Mouse (Mus musculus) intestine, embryonic 16.5 days (tissue): ENCODE data around the gene Sorcs1. TPM values are rescaled to one million over a fixed set of nuclear protein-coding genes. Genes with fewer than 3 reads are reported as not detected.

Experiments
- ATAC-seq: fragments of 200-750 bp; cut with Nextera tagmentation; 2 replicates; pipeline ENCODE4 v1.8.0; 2017; ENCODE audit warnings: moderate TSS enrichment, moderate library complexity
- H3K27ac ChIP-seq: fragments of 300-500 bp; sonication (generic); 2 replicates; pipeline ENCODE4 v1.5.1; 2014; ENCODE audit warnings: mild to moderate bottlenecking, low read length
- H3K27me3 ChIP-seq: fragments of 300-500 bp; sonication (generic); replicated peaks from 2 replicates; pipeline ENCODE4 v1.6.1; 2014; ENCODE audit warnings: low read length, control low read depth, mixed read lengths; ENCODE audit not compliant: control insufficient read depth, insufficient read depth
- H3K36me3 ChIP-seq: fragments of 300-500 bp; sonication (generic); 2 replicates; pipeline ENCODE4 v1.6.1; 2014; ENCODE audit warnings: low read length, control low read depth; ENCODE audit not compliant: control insufficient read depth, insufficient read depth
- H3K4me1 ChIP-seq: fragments of 300-500 bp; sonication (generic); 2 replicates; pipeline ENCODE4 v1.6.1; 2014; ENCODE audit warnings: low read length, control low read depth, mixed read lengths; ENCODE audit not compliant: control insufficient read depth, insufficient read depth
- H3K4me2 ChIP-seq: fragments of 300-500 bp; sonication (generic); 2 replicates; pipeline ENCODE4 v1.6.1; 2014; ENCODE audit warnings: low read depth, low read length, control low read depth
- H3K4me3 ChIP-seq: fragments of 300-500 bp; sonication (generic); 2 replicates; pipeline ENCODE4 v1.5.1; 2014; ENCODE audit warnings: mild to moderate bottlenecking, low read length
- H3K9ac ChIP-seq: fragments of 300-500 bp; sonication (generic); 2 replicates; pipeline ENCODE4 v1.6.1; 2014; ENCODE audit warnings: low read depth, low read length
- H3K9me3 ChIP-seq: fragments of 300-500 bp; sonication (generic); 2 replicates; pipeline ENCODE4 v1.6.1; 2016; ENCODE audit warnings: low read length, control low read depth; ENCODE audit not compliant: control insufficient read depth
- WGBS: fragments of 180-500 bp; shearing (Covaris S2); extraction: QIAGEN DNeasy Blood & Tissue Kit; methylation state at CpG from one replicate; pipeline ENCODE4 v1.1.7; 2014; 5-methylcytosine and 5-hydroxymethylcytosine counted together
- polyA plus RNA-seq: library from polyadenylated mRNA; unstranded; fragments of >200 nt; fragmentation: Nextera tagmentation; extraction: Ambion mirVana; gene quantifications from 2 replicates; pipeline ENCODE4 v1.2.1, GENCODE M21; 2015

Sorcs1 gene
- polyA plus RNA-seq, 1 experiment from 2014 or later = 1.9 TPM

GRCm38 (mm10) chr19:50582952-50583351 is 95.5 kb downstream of the Sorcs1 start:
- Histone ChIP-seq H3K4me1 (no peaks in the 10 kb centered on the region), H3K9ac (no peak overlapping the region), H3K4me2 (no peak overlapping the region), H3K27me3 (no peaks in the 10 kb centered on the region), H3K27ac (no peak overlapping the region), H3K4me3 (no peak overlapping the region), H3K36me3 (no peaks in the 10 kb centered on the region), H3K9me3 (no peaks in the 10 kb centered on the region)
- ATAC-seq = no peak

- Histone ChIP-seq H3K4me3 (no peak overlapping the region), H3K9ac (no peak overlapping the region), H3K4me1 (no peaks in the 10 kb centered on the region), H3K27me3 (no peaks in the 10 kb centered on the region), H3K9me3 (no peaks in the 10 kb centered on the region), H3K36me3 (no peaks in the 10 kb centered on the region), H3K27ac (no peak overlapping the region), H3K4me2 (no peak overlapping the region)
- 81% methylated on average over 1 of the region's 1 CpGs for WGBS
- no peak for ATAC-seq
Observed at GRCm38 (mm10) chr19:50569669-50570195, 108.7 kb downstream of the Sorcs1 start.

- H3K4me1 ChIP-seq = no peaks in the 10 kb centered on the region
- no peak overlapping the region for H3K4me2 ChIP-seq
- no peaks in the 10 kb centered on the region for H3K36me3 ChIP-seq
- H3K27me3 ChIP-seq = no peaks in the 10 kb centered on the region
- no peak for ATAC-seq
- no peak overlapping the region for H3K27ac ChIP-seq
- 85% methylated on average over 2 of the region's 2 CpGs for WGBS
- H3K9ac ChIP-seq = no peak overlapping the region
- H3K4me3 ChIP-seq = no peak overlapping the region
- no peaks in the 10 kb centered on the region for H3K9me3 ChIP-seq
Observed at GRCm38 (mm10) chr19:50566306-50566705, 112.1 kb downstream of the Sorcs1 start.

- Histone ChIP-seq H3K36me3 (no peaks in the 10 kb centered on the region), H3K27me3 (no peaks in the 10 kb centered on the region), H3K9me3 (no peaks in the 10 kb centered on the region), H3K27ac (no peak overlapping the region), H3K4me1 (no peaks in the 10 kb centered on the region), H3K4me2 (no peak overlapping the region), H3K4me3 (no peak overlapping the region), H3K9ac (no peak overlapping the region)
- 54% methylated on average over 6 of the region's 6 CpGs for WGBS
- ATAC-seq = no peak
Observed at GRCm38 (mm10) chr19:50558771-50559170, 119.7 kb downstream of the Sorcs1 start.

- no peak overlapping the region for H3K4me2 ChIP-seq
- ATAC-seq = no peak
- no peaks in the 10 kb centered on the region for H3K27me3 ChIP-seq
- no peak overlapping the region for H3K9ac ChIP-seq
- no peaks in the 10 kb centered on the region for H3K36me3 ChIP-seq
- no peaks in the 10 kb centered on the region for H3K4me1 ChIP-seq
- H3K27ac ChIP-seq = no peak overlapping the region
- no peaks in the 10 kb centered on the region for H3K9me3 ChIP-seq
- WGBS = 66% methylated on average over 5 of the region's 5 CpGs
- H3K4me3 ChIP-seq = no peak overlapping the region
Observed at GRCm38 (mm10) chr19:50534031-50534430, 144.4 kb downstream of the Sorcs1 start.

- H3K4me2 ChIP-seq = no peak overlapping the region
- H3K4me3 ChIP-seq = no peak overlapping the region
- H3K9ac ChIP-seq = no peak overlapping the region
- no peaks in the 10 kb centered on the region for H3K4me1 ChIP-seq
- 89% methylated on average over 3 of the region's 3 CpGs for WGBS
- no peaks in the 10 kb centered on the region for H3K36me3 ChIP-seq
- no peaks in the 10 kb centered on the region for H3K9me3 ChIP-seq
- no peak for ATAC-seq
- no peak overlapping the region for H3K27ac ChIP-seq
- H3K27me3 ChIP-seq = no peaks in the 10 kb centered on the region
Observed at GRCm38 (mm10) chr19:50527835-50528234, 150.6 kb downstream of the Sorcs1 start.

- 84% methylated on average over 8 of the region's 8 CpGs for WGBS
- Histone ChIP-seq H3K27me3 (no peaks in the 10 kb centered on the region), H3K4me2 (no peak overlapping the region), H3K9me3 (no peaks in the 10 kb centered on the region), H3K4me1 (no peaks in the 10 kb centered on the region), H3K27ac (no peak overlapping the region), H3K4me3 (no peak overlapping the region), H3K9ac (no peak overlapping the region), H3K36me3 (no peaks in the 10 kb centered on the region)
- ATAC-seq = no peak
Observed at GRCm38 (mm10) chr19:50526094-50526493, 152.4 kb downstream of the Sorcs1 start.

- ATAC-seq = no peak
- no peaks in the 10 kb centered on the region for H3K27me3 ChIP-seq
Observed at GRCm38 (mm10) chr19:50521943-50522342, 156.5 kb downstream of the Sorcs1 start.

GRCm38 (mm10) chr19:50515059-50515673 is 163.3 kb downstream of the Sorcs1 start:
- no peak overlapping the region for H3K27ac ChIP-seq
- 70% methylated on average over 10 of the region's 10 CpGs for WGBS
- no peak overlapping the region for H3K4me3 ChIP-seq
- H3K9ac ChIP-seq = no peak overlapping the region
- H3K4me1 ChIP-seq = no peaks in the 10 kb centered on the region
- no peaks in the 10 kb centered on the region for H3K27me3 ChIP-seq
- no peak overlapping the region for H3K4me2 ChIP-seq
- no peaks in the 10 kb centered on the region for H3K9me3 ChIP-seq
- ATAC-seq = no peak
- no peaks in the 10 kb centered on the region for H3K36me3 ChIP-seq

More at GRCm38 (mm10) chr19:50521943-50522342, 156.5 kb downstream of the Sorcs1 start:
- Histone ChIP-seq H3K4me3 (no peak overlapping the region), H3K36me3 (no peaks in the 10 kb centered on the region), H3K4me2 (no peak overlapping the region), H3K9me3 (no peaks in the 10 kb centered on the region), H3K9ac (no peak overlapping the region), H3K4me1 (no peaks in the 10 kb centered on the region), H3K27ac (no peak overlapping the region)
- WGBS = 70% methylated on average over 4 of the region's 4 CpGs

- H3K9me3 ChIP-seq = no peaks in the 10 kb centered on the region
- no peaks in the 10 kb centered on the region for H3K36me3 ChIP-seq
- no peak overlapping the region for H3K4me2 ChIP-seq
- no peaks in the 10 kb centered on the region for H3K27me3 ChIP-seq
- H3K4me3 ChIP-seq = no peak overlapping the region
- no peak overlapping the region for H3K9ac ChIP-seq
- ATAC-seq = no peak
- H3K27ac ChIP-seq = no peak overlapping the region
- 68% methylated on average over 8 of the region's 8 CpGs for WGBS
- H3K4me1 ChIP-seq = no peaks in the 10 kb centered on the region
Observed at GRCm38 (mm10) chr19:50514309-50514830, 164.1 kb downstream of the Sorcs1 start.
